Mouse (Mus musculus): ENCODE results near the gene Vmn1r49.
"Not testable (repeated sequence)": the region's sequence is repeated elsewhere in the genome, so short reads cannot be mapped to it uniquely, and the experiment has no call there.

Vmn1r49 gene

GRCm38 (mm10) chr6:90078406-90078805 lies at the start of gene Vmn1r49:
Gene Vmn1r49, minus strand, starts transcription at chr6:90078506.
- no peak for DNase-seq

- DNase-seq = not testable (repeated sequence)
Observed at GRCm38 (mm10) chr6:90122296-90122695, 44.0 kb upstream of the Vmn1r49 start, which contains the start of gene Vmn1r51. Gene Vmn1r51, plus strand, starts transcription at chr6:90122596.

GRCm38 (mm10) chr6:90101130-90101529 lies 22.8 kb upstream of the Vmn1r49 start, which contains the start of gene Vmn1r50:
Gene Vmn1r50, plus strand, starts transcription at chr6:90101430.
- DNase-seq = no peak

GRCm38 (mm10) chr6:90100566-90100965 lies 22.3 kb upstream of the Vmn1r49 start:
- DNase-seq = no peak

- DNase-seq = not testable (repeated sequence)
Observed at GRCm38 (mm10) chr6:90036741-90037140, 41.6 kb downstream of the Vmn1r49 start, which contains the start of gene Vmn1r48. Gene Vmn1r48, minus strand, starts transcription at chr6:90036841.
